Mouse (Mus musculus) heart, embryonic 10.5 days (tissue): Measurements from ENCODE around the gene Hesx1. TPM values are rescaled to one million over a fixed set of nuclear protein-coding genes. Genes with fewer than 3 reads are reported as not detected.

Source experiments
- DNase-seq: peaks from one replicate; pipeline ENCODE4 v3.0.0-alpha.2; 2017; ENCODE audit warnings: low spot score
- H3K27ac ChIP-seq: fragments of 300-500 bp; sonication (generic); 2 replicates; pipeline ENCODE4 v1.5.1; 2016; ENCODE audit warnings: mild to moderate bottlenecking
- H3K27me3 ChIP-seq: fragments of 300-500 bp; sonication (generic); 2 replicates; pipeline ENCODE4 v1.6.1; 2016; ENCODE audit warnings: mild to moderate bottlenecking; ENCODE audit not compliant: poor library complexity, insufficient read depth, severe bottlenecking
- H3K36me3 ChIP-seq: fragments of 300-500 bp; sonication (generic); 2 replicates; pipeline ENCODE4 v1.6.1; 2016; ENCODE audit warnings: mild to moderate bottlenecking, moderate library complexity
- H3K4me1 ChIP-seq: fragments of 300-500 bp; sonication (generic); 2 replicates; pipeline ENCODE4 v1.6.1; 2016; ENCODE audit warnings: mild to moderate bottlenecking
- H3K4me3 ChIP-seq: fragments of 300-500 bp; sonication (generic); 2 replicates; pipeline ENCODE4 v1.5.1; 2016; ENCODE audit warnings: mild to moderate bottlenecking, moderate library complexity
- H3K9me3 ChIP-seq: fragments of 300-500 bp; sonication (generic); 2 replicates; pipeline ENCODE4 v1.6.1; 2016; ENCODE audit warnings: mild to moderate bottlenecking, moderate library complexity
- WGBS: fragments of 180-500 bp; shearing (Covaris S2); methylation state at CpG from one replicate; pipeline ENCODE4 v1.1.7; 2016; 5-methylcytosine and 5-hydroxymethylcytosine counted together
- polyA plus RNA-seq: library from polyadenylated mRNA; unstranded; fragments of >200 nt; fragmentation: Nextera tagmentation; extraction: Ambion mirVana; gene quantifications from 2 replicates; pipeline ENCODE4 v1.2.1, GENCODE M21; 2016

Hesx1 gene
- polyA plus RNA-seq, 1 experiment from 2014 or later = 1.5 TPM

DNA sequence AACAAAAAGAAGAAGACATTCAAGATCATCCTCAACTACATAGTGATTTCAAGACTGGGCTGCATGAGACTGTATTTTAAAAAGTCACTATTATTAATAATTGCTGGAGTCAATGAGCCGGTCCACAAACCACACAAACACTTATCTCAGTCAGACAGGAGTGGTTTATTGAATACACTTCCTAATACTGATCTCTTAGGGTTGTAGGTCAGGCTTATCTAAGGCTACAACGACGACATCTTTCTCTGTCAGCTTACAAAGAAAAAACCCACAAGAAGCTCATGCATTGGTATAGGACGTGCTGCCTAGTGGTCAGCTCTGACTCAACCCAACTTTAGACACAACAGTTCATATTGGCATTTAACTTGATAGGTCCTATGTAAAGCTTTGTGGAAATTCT lies 30.4 kb downstream of the Hesx1 start:
- Histone ChIP-seq H3K36me3 (no peaks in the 10 kb centered on the region), H3K27me3 (no peaks in the 10 kb centered on the region), H3K4me1 (peaks cover 6% of the 10 kb centered on the region; the same call in 1 of the 2 replicates), H3K9me3 (no peaks in the 10 kb centered on the region), H3K27ac (no peak overlapping the region), H3K4me3 (no peak overlapping the region)
- DNase-seq = no peak
- WGBS = 61% methylated on average over 4 of the region's 4 CpGs

DNA sequence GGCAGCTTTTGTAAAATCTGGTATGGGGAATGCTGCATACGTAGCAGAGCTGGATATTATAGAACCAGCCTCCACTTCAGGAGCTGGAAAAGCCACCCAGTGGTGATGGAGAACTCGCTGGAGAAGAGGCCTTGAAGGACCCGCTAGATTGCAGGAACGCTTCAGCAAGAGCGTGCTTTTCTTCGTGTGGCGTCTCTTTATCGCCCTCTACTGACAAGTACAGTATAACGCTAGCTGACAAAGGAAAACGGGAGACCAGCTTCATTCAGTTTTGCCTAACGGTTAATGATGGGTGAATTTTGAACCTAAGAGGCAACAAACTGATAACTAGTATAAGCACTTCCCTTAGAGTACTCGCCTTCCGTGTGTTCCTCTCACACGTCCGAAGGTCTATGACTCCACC lies 35.6 kb downstream of the Hesx1 start:
- 3% methylated on average over 15 of the region's 15 CpGs for WGBS
- Histone ChIP-seq H3K4me3 (peak overlapping the region; percentile 23; the same call in 1 of the 2 replicates), H3K36me3 (no peaks in the 10 kb centered on the region), H3K27ac (peak overlapping the region; percentile 47; the same call in 1 of the 2 replicates), H3K27me3 (no peaks in the 10 kb centered on the region), H3K4me1 (peaks cover 7% of the 10 kb centered on the region; the same call in 1 of the 2 replicates), H3K9me3 (no peaks in the 10 kb centered on the region)
- peak; percentile 88 for DNase-seq

DNA sequence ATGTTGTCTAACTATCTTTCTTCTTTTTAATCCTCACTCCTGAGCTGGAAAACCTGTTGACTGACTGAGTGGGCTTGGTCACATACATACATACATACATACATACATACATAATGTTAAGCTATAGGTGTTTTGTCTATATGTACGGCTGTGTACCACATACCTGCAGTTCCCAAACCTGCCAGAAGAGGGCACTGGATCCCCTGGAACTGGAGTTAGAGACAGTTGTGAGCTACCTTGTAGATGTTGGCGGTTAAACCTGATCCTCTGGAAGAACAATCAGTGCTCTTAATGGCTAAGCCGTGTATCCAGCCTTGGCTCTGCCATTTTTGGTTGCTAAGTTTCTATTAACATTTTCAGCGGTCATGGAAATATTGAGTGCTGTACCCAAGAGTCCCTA lies 36.9 kb downstream of the Hesx1 start:
- Histone ChIP-seq H3K27me3 (no peaks in the 10 kb centered on the region), H3K4me1 (peaks cover 7% of the 10 kb centered on the region; the same call in 1 of the 2 replicates), H3K27ac (no peak overlapping the region), H3K9me3 (no peaks in the 10 kb centered on the region), H3K36me3 (no peaks in the 10 kb centered on the region), H3K4me3 (no peak overlapping the region)
- 18% methylated on average over 4 of the region's 4 CpGs for WGBS
- DNase-seq = peak; percentile 82

DNA sequence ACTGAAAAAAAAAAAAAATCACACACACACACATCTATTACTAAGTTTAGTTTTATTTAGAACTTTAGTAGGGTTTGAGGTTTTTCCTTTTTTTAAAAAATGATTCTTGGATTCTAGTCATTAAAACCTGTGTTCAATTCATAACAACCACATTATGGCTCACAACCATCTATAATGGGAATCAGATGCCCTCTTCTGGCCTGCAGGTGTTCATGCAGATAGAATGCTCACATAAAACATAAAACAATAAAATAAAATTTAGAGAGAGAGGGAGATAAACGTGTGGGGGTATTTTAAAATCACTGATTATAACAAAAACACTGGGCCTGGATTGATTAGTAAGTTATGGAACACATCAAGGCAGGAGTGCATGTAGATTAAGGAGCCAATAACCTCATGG lies 43.3 kb downstream of the Hesx1 start:
- DNase-seq = no peak
- H3K27me3 ChIP-seq = peaks cover 11% of the 10 kb centered on the region
- H3K36me3 ChIP-seq = no peaks in the 10 kb centered on the region
- no peak overlapping the region for H3K4me3 ChIP-seq
- H3K4me1 ChIP-seq = peaks cover 28% of the 10 kb centered on the region
- H3K9me3 ChIP-seq = no peaks in the 10 kb centered on the region
- WGBS = 71% methylated on average over 1 of the region's 1 CpGs
- H3K27ac ChIP-seq = no peak overlapping the region

DNA sequence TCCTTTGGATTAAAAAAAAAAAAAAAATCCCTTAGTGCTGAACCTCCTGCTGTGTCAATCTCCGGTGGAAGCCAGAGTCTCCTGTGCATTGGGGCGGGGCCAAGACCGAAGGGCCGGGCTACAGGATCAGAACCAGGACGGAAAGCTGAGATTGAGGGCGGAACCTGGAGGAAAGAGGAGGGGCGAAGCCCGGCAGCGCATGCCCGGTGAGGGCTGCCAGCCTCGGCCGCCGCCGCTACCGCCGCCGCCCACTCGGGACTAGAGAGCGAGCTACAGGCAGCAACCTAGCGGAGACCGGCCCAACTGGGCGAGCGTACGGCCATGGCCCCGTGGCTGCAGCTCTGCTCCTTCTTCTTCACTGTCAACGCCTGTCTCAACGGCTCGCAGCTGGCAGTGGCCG lies 44.6 kb downstream of the Hesx1 start, which contains the start of gene Il17rd:
Il17rd (plus strand) TSS at position 159 of the 400 bp plus-strand sequence.
- Histone ChIP-seq H3K9me3 (no peaks in the 10 kb centered on the region), H3K27me3 (peaks cover 11% of the 10 kb centered on the region), H3K4me1 (peaks cover 41% of the 10 kb centered on the region), H3K27ac (peak within 1 kb of the TSS; percentile 90), H3K36me3 (no peaks in the 10 kb centered on the region), H3K4me3 (peak within 1 kb of the TSS; percentile 84)
- peak; percentile 93 for DNase-seq
- under 1% methylated on average over 29 of the region's 29 CpGs for WGBS

DNA sequence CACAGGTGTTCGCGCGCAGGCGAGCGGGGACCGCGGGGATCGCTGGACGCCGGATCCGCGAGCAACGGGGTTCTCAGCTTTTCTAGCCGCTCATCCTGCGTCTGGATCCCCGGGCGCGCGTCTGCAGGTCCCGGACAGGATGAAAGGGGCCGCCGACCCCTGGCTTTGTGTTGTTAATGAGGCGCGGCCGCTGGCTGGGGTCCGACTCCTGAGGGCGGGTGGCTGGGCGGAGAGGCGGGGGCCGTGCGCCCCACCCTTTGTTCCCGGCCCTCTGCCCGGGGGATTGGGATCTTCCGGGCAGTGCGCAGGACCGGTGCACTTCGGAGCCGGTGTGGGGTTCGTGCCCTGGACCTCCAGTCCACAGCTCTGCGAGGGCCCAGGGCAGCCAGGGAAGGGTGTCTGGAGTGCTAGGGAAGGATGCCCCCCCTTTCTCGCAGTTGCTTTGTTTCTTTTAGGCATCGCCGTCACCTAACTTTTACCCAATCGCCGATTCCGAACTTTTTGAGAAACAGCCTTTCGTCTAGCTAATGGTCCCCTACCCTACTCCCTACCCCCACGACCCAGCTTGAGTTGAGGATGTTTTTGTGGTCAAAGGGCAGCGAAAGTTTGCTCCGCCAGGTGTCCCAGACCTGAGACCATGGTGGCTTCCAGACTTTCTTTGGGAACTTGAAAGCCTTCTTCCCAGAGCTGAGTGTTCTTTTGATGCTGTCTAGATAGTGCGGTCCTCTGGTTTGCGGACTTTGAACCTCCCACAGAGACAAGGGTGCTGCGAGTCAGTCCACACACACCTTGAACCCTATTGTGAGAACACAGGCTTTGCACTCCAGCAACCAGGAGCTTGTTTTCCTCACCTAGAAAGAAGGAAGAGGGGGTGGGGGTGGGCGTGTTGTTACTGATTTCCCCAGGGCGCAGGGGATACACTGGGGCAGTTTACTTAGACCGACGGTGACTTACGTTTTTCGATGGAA lies 45.3 kb downstream of the Hesx1 start:
- H3K4me1 ChIP-seq = peaks cover 49% of the 10 kb centered on the region
- H3K4me3 ChIP-seq = peak overlapping the region; percentile 84
- under 1% methylated on average over 59 of the region's 59 CpGs for WGBS
- H3K9me3 ChIP-seq = no peaks in the 10 kb centered on the region
- peaks cover 11% of the 10 kb centered on the region for H3K27me3 ChIP-seq
- DNase-seq = peak; percentile 81
- H3K27ac ChIP-seq = peak overlapping the region; percentile 90
- no peaks in the 10 kb centered on the region for H3K36me3 ChIP-seq

DNA sequence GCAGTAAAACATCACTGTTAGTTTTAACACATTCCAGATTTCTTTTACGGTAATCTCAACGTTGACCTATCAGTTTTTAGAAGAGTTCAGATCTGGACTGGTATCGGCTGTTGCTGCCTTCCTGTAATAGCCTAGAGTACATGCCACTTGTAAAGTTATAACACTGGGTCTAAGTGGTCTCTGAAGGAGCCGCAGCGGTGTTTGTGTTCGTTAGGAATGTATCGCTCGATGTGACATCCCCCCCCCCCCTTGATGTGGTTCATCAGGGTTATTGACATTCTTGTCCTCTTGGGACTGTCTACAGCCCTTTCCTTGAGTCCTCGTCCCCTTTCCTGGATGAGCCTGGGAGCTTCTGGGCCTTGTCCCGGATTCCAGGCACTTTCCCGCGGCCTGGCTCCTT lies 46.2 kb downstream of the Hesx1 start:
- Histone ChIP-seq H3K4me3 (peak overlapping the region; percentile 84), H3K27me3 (peaks cover 11% of the 10 kb centered on the region), H3K4me1 (peaks cover 57% of the 10 kb centered on the region), H3K27ac (no peak overlapping the region), H3K9me3 (no peaks in the 10 kb centered on the region), H3K36me3 (no peaks in the 10 kb centered on the region)
- 11% methylated on average over 12 of the region's 12 CpGs for WGBS
- DNase-seq = no peak

DNA sequence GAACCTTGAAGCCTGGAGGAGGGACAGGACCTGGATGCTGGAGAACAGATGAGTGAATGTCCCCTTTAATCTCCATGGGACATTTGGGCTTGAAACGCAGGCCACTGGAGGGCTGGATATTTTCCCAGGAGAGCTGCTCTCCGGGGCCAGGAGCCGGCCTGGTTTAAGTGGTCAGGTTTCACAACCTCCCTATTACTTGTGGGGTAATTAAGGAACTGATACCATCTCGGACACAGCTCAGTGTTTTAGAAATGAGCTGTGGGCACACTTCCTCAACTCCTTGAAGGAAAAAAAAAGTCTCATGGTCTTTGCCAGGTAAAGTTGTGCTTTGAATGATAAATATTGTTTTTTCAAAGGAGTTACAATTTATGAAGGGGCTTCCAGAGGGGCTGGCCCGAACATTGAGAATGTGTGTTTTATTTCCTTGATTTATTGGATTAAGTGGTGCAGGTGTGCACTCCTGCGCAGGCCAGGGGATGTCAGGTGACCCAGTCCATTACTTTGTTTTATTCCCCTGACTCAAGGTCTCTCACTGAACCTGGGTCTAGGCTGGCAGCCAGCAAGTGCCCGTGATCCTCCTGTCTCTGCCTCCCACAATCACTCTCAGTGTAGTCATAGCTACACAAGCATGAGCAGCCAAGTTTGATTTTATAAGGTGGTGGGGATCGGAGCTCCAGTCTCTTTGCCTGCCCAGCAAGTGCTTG lies 48.2 kb downstream of the Hesx1 start:
- no peak for DNase-seq
- Histone ChIP-seq H3K27me3 (peaks cover 11% of the 10 kb centered on the region), H3K9me3 (no peaks in the 10 kb centered on the region), H3K36me3 (no peaks in the 10 kb centered on the region), H3K27ac (no peak overlapping the region), H3K4me1 (peaks cover 68% of the 10 kb centered on the region), H3K4me3 (no peak overlapping the region)
- 53% methylated on average over 8 of the region's 8 CpGs for WGBS

DNA sequence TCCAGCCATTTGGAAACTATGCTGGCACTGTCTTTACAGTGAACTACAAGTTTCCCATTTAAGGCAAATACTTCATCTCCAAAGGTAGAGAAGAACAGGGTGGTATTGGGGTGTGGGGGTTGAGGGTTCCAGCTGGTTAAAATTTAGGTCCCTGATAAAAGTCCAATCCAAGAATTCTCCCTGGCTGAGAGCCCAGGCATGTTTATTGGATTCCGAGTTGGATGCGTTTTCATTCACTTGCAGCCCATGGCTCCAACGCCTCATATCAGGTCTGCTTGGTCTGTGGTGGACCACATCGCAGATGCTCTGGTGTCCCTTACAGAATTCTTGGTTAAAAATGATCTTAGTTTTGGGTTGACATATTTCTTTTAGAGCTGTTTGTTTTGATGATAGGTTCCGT lies 49.2 kb downstream of the Hesx1 start:
- H3K27me3 ChIP-seq = peaks cover 11% of the 10 kb centered on the region
- H3K27ac ChIP-seq = 0 out of 2 replicates have a peak overlapping the region, but pooled peaks have one; percentile 65
- WGBS = 54% methylated on average over 5 of the region's 5 CpGs
- H3K36me3 ChIP-seq = no peaks in the 10 kb centered on the region
- H3K4me1 ChIP-seq = peaks cover 76% of the 10 kb centered on the region
- DNase-seq = no peak
- H3K4me3 ChIP-seq = no peak overlapping the region
- no peaks in the 10 kb centered on the region for H3K9me3 ChIP-seq

DNA sequence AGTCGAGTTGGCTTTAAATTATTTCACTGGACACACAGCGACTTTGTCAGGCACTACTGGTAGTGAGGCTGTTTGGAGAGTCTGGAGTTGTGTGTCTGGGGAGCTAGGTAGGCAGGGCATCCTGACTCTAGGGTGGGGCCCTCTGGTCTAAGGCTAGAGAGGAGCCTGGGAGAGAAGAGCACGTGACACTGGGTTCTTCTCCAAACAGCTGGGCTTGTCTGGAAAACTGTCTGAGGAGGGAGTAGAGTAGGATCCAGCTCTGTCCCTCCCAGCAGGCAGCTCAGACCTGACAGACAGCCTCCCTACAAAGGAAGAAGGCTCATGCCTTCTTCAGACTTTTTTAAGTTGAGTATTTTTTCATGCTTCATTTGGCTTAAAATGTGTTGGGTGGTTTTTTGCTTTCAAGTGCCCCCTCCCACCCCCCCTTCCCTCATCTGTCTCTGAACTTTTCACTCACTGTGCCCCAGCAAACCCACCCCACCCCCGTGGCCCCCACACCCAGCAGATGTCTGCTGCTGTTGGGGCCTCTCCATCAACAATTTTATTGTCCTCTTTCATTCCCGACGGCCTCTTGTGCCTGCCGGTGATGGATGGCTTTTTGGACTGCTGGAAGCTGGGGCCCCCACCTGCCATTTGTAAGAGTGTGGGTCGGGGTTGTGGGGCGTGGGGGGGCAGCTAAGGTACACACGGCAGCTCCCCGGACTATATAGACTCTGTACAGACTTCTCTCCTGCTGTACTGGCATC lies 50.2 kb downstream of the Hesx1 start:
- no peak for DNase-seq

DNA sequence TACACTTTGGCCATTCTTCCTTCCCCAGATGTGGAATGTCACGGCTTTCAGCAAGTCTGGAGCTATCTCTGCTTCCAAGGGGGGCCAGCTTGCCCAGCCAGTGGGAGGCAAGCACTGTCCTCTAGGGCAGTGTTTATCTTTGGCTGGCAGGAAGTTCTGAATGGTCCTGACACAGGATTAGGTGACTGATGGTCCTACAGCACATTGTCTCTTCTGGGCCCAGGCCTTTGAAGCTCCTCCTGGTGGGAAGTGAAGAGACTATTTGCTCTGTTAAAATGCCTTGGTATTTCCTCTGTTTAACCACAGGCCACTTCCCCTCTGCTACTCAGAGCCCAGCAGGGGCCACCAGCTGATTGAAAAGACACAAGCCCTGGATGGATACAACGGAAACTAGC lies 50.7 kb downstream of the Hesx1 start:
- H3K4me3 ChIP-seq = peak overlapping the region; percentile 40
- peak; percentile 81 for DNase-seq

More for the DNA sequence above, 50.2 kb downstream of the Hesx1 start:
- peaks cover 11% of the 10 kb centered on the region for H3K27me3 ChIP-seq
- H3K4me1 ChIP-seq = peaks cover 77% of the 10 kb centered on the region
- peak overlapping the region; percentile 65 for H3K27ac ChIP-seq
- no peaks in the 10 kb centered on the region for H3K36me3 ChIP-seq
- WGBS = 2% methylated on average over 11 of the region's 11 CpGs
- H3K9me3 ChIP-seq = no peaks in the 10 kb centered on the region
- H3K4me3 ChIP-seq = peak overlapping the region; percentile 40

DNA sequence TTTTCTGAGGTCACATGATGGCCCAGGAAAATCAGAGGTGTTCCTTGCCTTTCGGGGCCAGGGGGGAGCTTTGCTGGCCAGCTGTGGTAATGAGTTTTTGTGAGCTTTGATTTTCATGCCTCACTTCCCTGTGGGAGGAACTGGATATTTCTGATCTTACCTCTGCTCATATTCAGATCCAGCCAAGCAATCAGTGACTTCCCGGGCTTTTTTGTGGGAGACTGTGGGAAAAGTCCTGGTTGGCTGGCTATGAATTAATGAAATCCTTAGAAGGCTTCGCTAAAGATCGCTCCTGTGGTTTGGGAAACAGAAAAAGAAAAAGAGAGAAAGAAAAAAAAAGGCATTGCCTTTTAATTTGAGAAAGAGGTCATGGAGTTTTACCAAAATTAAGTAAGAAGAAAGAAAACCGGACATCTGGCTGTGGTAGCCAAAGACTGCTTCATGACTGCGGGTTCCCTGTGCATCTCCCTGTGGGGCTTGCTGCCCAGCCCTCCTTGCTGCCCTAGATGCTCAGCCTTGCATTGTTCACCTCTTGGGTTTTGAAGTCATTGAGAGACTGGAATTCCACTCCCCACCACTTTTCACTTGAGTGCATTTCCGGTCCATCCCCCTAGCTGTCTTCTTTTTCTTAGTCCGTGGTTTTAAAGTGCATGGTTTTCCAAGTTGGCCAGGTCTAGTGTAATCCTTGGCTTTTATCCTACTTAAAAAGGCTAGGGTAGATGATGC lies 54.2 kb downstream of the Hesx1 start:
- no peak for DNase-seq
- WGBS = 66% methylated on average over 8 of the region's 8 CpGs
- Histone ChIP-seq H3K9me3 (no peaks in the 10 kb centered on the region), H3K4me1 (peaks cover 65% of the 10 kb centered on the region), H3K27me3 (no peaks in the 10 kb centered on the region), H3K36me3 (no peaks in the 10 kb centered on the region), H3K4me3 (no peak overlapping the region), H3K27ac (no peak overlapping the region)

More for the DNA sequence above, 50.7 kb downstream of the Hesx1 start:
- 0% methylated on average over 2 of the region's 2 CpGs for WGBS
- peaks cover 11% of the 10 kb centered on the region for H3K27me3 ChIP-seq
- no peaks in the 10 kb centered on the region for H3K36me3 ChIP-seq
- H3K4me1 ChIP-seq = peaks cover 75% of the 10 kb centered on the region
- peak overlapping the region; percentile 65; the same call in 1 of the 2 replicates for H3K27ac ChIP-seq
- H3K9me3 ChIP-seq = no peaks in the 10 kb centered on the region
